Mouse (Mus musculus): Measurements from ENCODE around the gene Baz2a.
"Not testable (repeated sequence)": the region's sequence is repeated elsewhere in the genome, so short reads cannot be mapped to it uniquely, and the experiment has no call there.

The Baz2a gene

GRCm38 (mm10) chr10:128091564-128092505 is at the start of gene Baz2a:
Baz2a (plus strand) TSS chr10:128091577.
- peak; percentile 54 to 65 for DNase-seq (ENCODE audit: low spot score in 2 of 2)

DNA sequence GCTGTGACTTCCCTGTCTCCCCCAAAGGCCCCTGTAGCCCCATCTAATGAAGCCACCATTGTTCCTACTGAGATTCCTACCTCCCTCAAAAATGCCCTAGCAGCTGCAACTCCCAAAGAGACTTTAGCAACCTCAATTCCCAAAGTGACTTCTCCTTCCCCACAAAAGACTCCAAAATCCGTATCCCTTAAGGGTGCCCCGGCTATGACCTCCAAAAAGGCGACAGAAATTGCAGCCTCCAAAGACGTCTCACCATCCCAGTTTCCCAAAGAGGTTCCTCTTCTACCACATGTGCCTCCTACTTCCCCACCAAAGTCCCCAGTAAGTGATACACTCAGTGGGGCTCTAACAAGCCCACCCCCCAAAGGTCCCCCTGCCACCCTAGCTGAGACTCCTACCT is 49.7 kb upstream of the Baz2a start:
- DNase-seq (ENCODE audit: low spot score in 2 of 2): no peak

- DNase-seq (ENCODE audit: low spot score in 2 of 2): no peak
Observed at GRCm38 (mm10) chr10:128042466-128042865, 48.9 kb upstream of the Baz2a start.

GRCm38 (mm10) chr10:128043041-128043835 is 48.1 kb upstream of the Baz2a start:
- no peak for DNase-seq (ENCODE audit: low spot score in 2 of 2)

DNA sequence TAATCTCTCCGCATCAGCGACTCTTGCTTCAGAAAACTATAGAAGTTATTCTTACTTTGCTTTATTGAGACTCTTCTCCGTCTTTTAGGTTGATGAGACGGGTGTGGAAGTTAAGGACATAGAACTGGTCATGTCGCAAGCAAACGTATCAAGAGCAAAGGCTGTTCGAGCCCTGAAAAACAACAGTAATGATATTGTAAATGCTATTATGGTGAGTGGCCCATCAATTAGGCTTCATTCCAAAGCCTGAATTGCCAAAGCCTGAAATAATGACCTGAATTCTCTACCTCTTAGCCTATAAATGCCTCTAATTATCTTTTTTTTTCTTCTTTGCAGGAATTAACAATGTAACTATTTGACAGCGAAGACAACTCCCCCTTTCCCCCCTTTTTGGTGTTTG is 43.2 kb upstream of the Baz2a start:
- no peak for DNase-seq (ENCODE audit: low spot score in 2 of 2)

DNA sequence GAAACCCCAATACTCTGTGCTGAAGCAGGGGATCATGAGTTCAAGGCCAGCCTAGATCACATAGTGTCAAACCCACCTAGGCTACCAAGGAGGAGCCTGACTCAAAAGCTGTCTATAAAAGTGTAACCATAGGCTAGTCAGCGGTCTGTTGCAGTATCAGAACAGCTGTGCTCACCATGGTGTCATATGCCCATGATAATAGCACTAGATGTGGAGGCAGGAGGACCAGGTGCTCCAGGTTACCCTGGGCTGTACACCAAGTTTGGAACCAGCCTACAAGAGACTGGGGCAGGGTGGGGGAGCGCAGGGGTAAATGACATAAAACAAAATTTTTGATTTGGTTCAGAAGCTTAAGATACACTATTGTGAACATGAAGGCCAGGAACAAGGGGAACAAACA is 41.6 kb upstream of the Baz2a start:
- DNase-seq (ENCODE audit: low spot score in 2 of 2): no peak

DNA sequence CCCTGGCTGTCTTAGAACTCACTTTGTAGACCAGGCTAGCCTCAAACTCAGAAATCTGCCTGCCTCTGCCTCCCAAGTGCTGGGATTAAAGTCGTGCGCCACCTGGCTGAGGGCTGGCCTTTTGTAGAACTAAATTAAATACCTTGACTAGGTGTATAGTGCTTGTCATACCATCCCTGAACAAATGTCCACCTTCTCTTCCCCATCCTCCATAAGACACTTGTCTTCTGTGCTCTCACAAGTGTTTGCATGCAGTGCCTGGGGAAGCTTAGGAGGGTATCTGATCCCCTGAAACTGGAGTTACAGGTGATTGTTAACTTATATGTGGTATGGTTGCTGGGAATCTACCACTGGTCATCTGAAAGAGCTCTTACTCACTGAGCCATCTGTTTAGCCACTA is 41.0 kb upstream of the Baz2a start:
- no peak for DNase-seq (ENCODE audit: low spot score in 2 of 2)

DNA sequence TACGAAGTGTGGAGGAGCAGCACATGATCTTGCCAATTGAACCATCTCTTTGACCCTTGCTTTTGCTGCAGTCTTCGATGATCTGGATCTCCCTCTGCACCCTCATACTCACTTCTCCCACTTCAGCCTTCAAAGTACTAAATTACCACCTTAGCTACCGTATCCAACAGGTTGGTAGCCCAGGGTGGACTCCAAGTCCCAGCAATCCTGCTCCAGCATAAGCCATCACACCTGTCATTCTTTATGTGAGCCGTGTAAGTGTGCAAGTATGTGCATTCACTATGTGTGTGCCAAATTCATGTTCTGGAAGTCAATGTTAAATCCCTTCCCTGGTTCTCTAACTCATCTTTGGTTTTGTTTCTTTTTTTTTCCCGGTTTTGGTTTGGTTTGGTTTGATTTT is 39.8 kb upstream of the Baz2a start:
- no peak for DNase-seq (ENCODE audit: low spot score in 2 of 2)

- DNase-seq (ENCODE audit: low spot score in 2 of 2): not testable (repeated sequence)
Observed at GRCm38 (mm10) chr10:128052136-128052535, 39.2 kb upstream of the Baz2a start.

DNA sequence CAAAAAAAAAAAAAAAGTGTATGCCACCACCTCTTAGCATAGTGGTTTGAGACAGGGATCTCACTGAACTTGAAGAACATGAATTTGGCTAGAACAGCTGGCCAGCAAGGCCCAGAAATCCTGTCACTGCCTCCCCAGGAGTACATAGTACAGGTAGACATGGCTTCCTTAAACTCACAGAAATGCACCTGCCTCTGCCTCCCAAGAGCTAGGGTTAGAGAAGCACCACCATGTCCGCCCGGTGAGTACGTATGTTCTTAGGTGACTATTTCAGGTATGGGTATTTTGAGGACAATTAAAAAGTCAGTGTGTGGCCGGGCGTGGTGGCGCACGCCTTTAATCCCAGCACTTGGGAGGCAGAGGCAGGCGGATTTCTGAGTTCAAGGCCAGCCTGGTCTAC is 38.4 kb upstream of the Baz2a start:
- no peak for DNase-seq (ENCODE audit: low spot score in 2 of 2)

DNA sequence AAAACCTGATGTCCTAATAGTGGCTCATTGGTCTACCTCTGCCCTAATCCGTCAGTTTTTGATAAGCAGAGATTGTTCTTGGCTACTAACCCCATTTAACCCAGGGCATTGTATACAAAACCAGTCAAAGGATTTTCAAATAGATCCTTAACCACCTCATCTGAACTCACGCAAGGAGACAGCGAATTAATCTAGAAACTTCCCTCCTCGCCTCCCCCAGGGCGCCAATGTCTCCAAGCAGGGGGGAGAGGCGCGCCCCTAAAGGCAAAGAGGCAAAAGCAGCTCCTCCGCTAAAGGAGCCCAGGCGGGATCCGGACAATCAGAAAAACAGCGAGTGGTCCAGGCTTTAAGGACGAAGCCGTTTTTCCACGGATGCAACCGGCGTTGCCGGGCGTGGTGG is 33.2 kb upstream of the Baz2a start:
- DNase-seq (ENCODE audit: low spot score in 2 of 2): no peak

DNA sequence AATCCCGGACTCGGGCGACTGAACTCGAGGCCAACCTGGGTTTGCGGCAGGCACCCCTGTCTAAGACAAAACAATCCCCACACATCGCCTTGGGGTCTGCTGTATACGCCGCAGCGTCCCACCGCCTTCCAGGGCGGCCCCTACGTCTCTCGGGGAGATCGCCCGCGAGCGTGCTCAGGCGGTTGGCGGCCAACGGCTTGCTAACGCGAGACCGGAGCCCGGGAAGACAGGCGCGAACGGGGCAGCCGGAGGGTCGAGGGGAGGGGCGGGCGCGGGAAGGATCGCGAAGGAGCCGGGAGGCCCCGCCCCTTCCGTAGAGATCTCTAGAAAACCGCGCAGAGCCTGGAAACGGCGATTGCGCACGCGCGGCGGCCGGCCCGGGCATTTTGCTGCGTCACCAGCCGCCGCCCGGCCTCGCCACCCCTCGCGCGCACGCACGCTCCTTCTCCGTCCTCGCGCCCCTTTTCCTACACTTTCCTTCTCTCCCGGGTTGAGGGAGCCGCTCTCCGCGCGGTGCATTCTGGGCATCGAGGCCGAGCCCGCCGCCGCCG is 32.7 kb upstream of the Baz2a start, which contains the start of gene Ptges3:
Gene Ptges3, plus strand, starts transcription at position 354 of the 551 bp plus-strand sequence.
- DNase-seq (ENCODE audit: low spot score in 2 of 2): peak; percentile 93 to 94

GRCm38 (mm10) chr10:128059207-128059981 is 32.0 kb upstream of the Baz2a start:
- DNase-seq (ENCODE audit: low spot score in 2 of 2): peak; percentile 43 to 56

- no peak for DNase-seq (ENCODE audit: low spot score in 2 of 2)
Observed at GRCm38 (mm10) chr10:128061109-128061508, 30.3 kb upstream of the Baz2a start.

- DNase-seq (ENCODE audit: low spot score in 2 of 2): no peak
Observed at GRCm38 (mm10) chr10:128062221-128062989, 29.0 kb upstream of the Baz2a start.

DNA sequence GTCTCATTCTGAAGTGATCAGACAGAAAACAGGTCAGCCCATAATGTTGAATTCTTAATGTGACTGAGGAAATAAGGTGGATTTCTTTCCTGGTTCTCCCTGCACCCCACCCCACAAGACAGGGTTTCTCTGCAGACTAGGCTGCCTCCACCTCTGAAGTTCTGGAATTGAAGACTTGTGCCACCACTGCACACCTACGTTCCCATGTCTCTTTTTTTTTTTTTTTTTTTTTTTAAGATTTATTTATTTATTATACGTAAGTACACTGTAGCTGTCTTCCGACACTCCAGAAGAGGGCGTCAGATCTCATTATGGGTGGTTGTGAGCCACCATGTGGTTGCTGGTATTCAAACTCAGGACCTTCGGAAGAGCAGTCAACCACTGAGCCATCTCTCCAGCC is 25.3 kb upstream of the Baz2a start:
- DNase-seq (ENCODE audit: low spot score in 2 of 2): no peak

GRCm38 (mm10) chr10:128069201-128069600 is 22.2 kb upstream of the Baz2a start:
- DNase-seq (ENCODE audit: low spot score in 2 of 2): no peak

DNA sequence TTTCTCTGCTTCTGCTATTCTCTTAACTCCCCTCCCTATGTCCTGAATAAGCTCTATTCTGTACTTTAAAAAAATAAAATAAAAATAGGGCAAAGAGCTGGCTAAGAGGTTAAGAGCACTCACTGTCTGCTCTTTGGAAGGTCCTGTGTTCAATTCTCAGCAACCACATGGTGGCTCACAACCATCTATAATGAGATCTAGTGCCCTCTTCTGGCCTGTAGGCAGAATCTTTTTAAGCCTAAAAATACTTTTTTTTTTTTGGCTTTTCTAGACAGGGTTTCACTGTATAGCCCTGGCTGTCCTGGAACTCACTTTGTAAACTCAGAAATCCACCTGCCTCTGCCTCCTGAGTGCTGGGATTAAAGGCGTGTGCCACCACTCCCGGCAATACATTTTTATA is 20.9 kb upstream of the Baz2a start:
- not testable (repeated sequence) for DNase-seq (ENCODE audit: low spot score in 2 of 2)

DNA sequence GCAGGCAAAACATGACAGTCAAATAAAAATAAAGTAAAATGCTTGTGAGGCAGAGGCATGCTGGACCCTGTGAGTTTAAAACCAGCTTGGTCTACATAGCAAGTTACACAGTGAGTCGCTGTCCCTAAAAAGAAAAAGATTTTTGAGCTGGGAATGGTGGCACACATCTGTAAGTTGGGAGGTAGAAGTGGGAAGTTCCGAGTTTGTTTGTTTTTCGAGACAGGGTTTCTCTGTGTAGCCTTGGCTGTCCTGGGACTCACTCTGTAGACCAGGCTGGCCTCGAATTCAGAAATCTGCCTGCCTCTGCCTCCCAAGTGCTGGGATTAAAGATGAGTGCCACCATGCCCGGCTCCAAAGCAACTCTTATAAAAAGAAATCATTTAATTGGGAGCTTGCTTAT is 13.1 kb upstream of the Baz2a start:
- not testable (repeated sequence) for DNase-seq (ENCODE audit: low spot score in 2 of 2)

DNA sequence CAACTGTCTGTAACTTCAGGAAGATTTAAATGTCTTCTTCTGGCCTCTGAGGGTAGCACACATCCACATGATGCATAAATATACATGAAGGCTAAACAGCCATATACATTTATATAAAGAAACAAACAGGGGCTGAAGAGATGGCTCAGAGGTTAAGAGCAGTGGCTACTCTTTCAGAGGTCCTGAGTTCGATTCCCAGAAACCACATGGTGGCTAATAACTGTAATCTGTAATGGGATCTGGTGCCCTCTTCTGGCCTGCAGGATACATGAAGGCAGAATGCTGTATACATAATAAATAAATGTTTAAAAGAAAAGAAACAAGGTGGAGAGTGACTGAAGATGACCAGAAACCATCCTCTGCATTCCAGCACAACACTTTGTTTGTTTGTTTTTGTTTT is 10.9 kb upstream of the Baz2a start:
- DNase-seq (ENCODE audit: low spot score in 2 of 2): peak in 1 of 2 experiments; percentile 23
